Mouse (Mus musculus) CH12.LX (cell line): ENCODE measurements around the gene Tmem100. TPM values are rescaled to one million over a fixed set of nuclear protein-coding genes. Genes with fewer than 3 reads are reported as not detected.

Experiments
- DNase-seq: peaks from one replicate; pipeline ENCODE4 v3.0.0-alpha.2; 2013; ENCODE audit errors: extremely low read depth
- H3K27ac ChIP-seq: 2 replicates; pipeline ENCODE4 v1.5.1; 2012; ENCODE audit warnings: low read depth, mild to moderate bottlenecking, control low read depth, moderate library complexity; ENCODE audit not compliant: insufficient read depth
- H3K27me3 ChIP-seq: replicated peaks from 2 replicates; pipeline ENCODE3; 2012; ENCODE audit warnings: inconsistent platforms
- H3K36me3 ChIP-seq, 2 experiments: replicated peaks in 1 of 2; 2 replicates each; pipeline versions ENCODE3 to v1.6.1; 2012; ENCODE audit warnings: inconsistent platforms in 1 of 2, low read length in 1 of 2, mild to moderate bottlenecking in 1 of 2, mixed read lengths in 1 of 2, moderate library complexity in 1 of 2; ENCODE audit not compliant: control insufficient read depth in 1 of 2, insufficient read depth in 1 of 2
- H3K4me1 ChIP-seq, 2 experiments: 2 replicates each; pipeline ENCODE4 v1.6.1; 2012; ENCODE audit warnings: inconsistent platforms in 1 of 2, moderate library complexity in 1 of 2; ENCODE audit not compliant: insufficient read depth in 2 of 2, control insufficient read depth in 1 of 2
- H3K4me2 ChIP-seq: 2 replicates; pipeline ENCODE4 v1.6.1; 2012; ENCODE audit warnings: low read depth, mild to moderate bottlenecking, control low read depth; ENCODE audit not compliant: poor library complexity, insufficient read depth, severe bottlenecking
- H3K4me3 ChIP-seq, 3 experiments: fragments of 150-350 bp in 1 of 3; sonication (generic) in 1 of 3; replicated peaks in 1 of 3; 2 replicates each; pipeline versions ENCODE3 to v1.5.1; 2011 to 2012; ENCODE audit warnings: low read depth in 2 of 3, low read length in 2 of 3, mild to moderate bottlenecking in 2 of 3, moderate library complexity in 2 of 3, control low read depth in 1 of 3, improper control_type of control experiment in 1 of 3, inconsistent platforms in 1 of 3, mixed read lengths in 1 of 3; ENCODE audit not compliant: poor library complexity in 1 of 3
- H3K79me2 ChIP-seq: replicated peaks from 2 replicates; pipeline ENCODE4 v1.6.1; 2012; ENCODE audit warnings: mild to moderate bottlenecking, moderate library complexity; ENCODE audit not compliant: control insufficient read depth, poor library complexity, insufficient read depth, severe bottlenecking; ENCODE audit errors: extremely low read depth
- H3K9ac ChIP-seq: 2 replicates; pipeline ENCODE4 v1.6.1; 2012; ENCODE audit warnings: low read depth, mild to moderate bottlenecking, control low read depth, moderate library complexity; ENCODE audit not compliant: insufficient read depth
- H3K9me3 ChIP-seq: replicated peaks from 2 replicates; pipeline ENCODE3; 2012; ENCODE audit warnings: low read length, inconsistent platforms, mixed read lengths
- BHLHE40 ChIP-seq: IDR thresholded peaks from 2 replicates; pipeline ENCODE4 v1.6.1; 2011; ENCODE audit warnings: mild to moderate bottlenecking, low read depth, low read length, improper control_type of control experiment
- CHD1 ChIP-seq: IDR thresholded peaks from 2 replicates; pipeline ENCODE4 v1.6.1; 2012; ENCODE audit warnings: low read depth, low read length, improper control_type of control experiment, inconsistent platforms
- ELF1 ChIP-seq: IDR thresholded peaks from 2 replicates; pipeline ENCODE4 v1.6.1; 2014; ENCODE audit warnings: low read depth, mild to moderate bottlenecking, inconsistent platforms, low read length, improper control_type of control experiment
- EP300 ChIP-seq: IDR thresholded peaks from 2 replicates; pipeline ENCODE4 v1.6.1; 2011; ENCODE audit warnings: low read length, improper control_type of control experiment
- ETS1 ChIP-seq: conservative IDR thresholded peaks from 2 replicates; pipeline ENCODE4 v1.6.1; 2012; ENCODE audit warnings: low read depth, mild to moderate bottlenecking, inconsistent platforms, low read length, improper control_type of control experiment, moderate library complexity
- GABPA ChIP-seq: IDR thresholded peaks from 2 replicates; pipeline ENCODE4 v1.6.1; 2012; ENCODE audit warnings: low read depth, low read length, improper control_type of control experiment, inconsistent platforms; ENCODE audit not compliant: insufficient replicate concordance
- HCFC1 ChIP-seq: IDR thresholded peaks from 2 replicates; pipeline ENCODE4 v1.6.1; 2012; ENCODE audit warnings: low read depth, mild to moderate bottlenecking, inconsistent platforms, low read length, improper control_type of control experiment
- IRF4 ChIP-seq: IDR thresholded peaks from 2 replicates; pipeline ENCODE4 v1.6.1; 2014; ENCODE audit warnings: low read depth, mild to moderate bottlenecking, inconsistent platforms, low read length, improper control_type of control experiment
- JUND ChIP-seq: conservative IDR thresholded peaks from 2 replicates; pipeline ENCODE4 v1.6.1; 2011; ENCODE audit warnings: low read depth, low read length, improper control_type of control experiment
- KAT2A ChIP-seq: IDR thresholded peaks from 2 replicates; pipeline ENCODE4 v1.6.1; 2012; ENCODE audit warnings: low read length, improper control_type of control experiment, inconsistent platforms; ENCODE audit not compliant: insufficient replicate concordance
- MAZ ChIP-seq: IDR thresholded peaks from 2 replicates; pipeline ENCODE4 v1.6.1; 2012; ENCODE audit warnings: low read depth, mild to moderate bottlenecking, inconsistent platforms, low read length, improper control_type of control experiment, moderate library complexity
- MEF2A ChIP-seq: IDR thresholded peaks from 2 replicates; pipeline ENCODE4 v1.6.1; 2014; ENCODE audit warnings: low read depth, mild to moderate bottlenecking, inconsistent platforms, low read length, improper control_type of control experiment, borderline replicate concordance
- MXI1 ChIP-seq: IDR thresholded peaks from 2 replicates; pipeline ENCODE4 v1.6.1; 2011; ENCODE audit warnings: mild to moderate bottlenecking, low read depth, low read length, improper control_type of control experiment
- MYC ChIP-seq: IDR thresholded peaks from 2 replicates; pipeline ENCODE4 v1.6.1; 2011; ENCODE audit warnings: low read depth, mild to moderate bottlenecking, improper control_type of control experiment, low read length
- NELFE ChIP-seq: IDR thresholded peaks from 2 replicates; pipeline ENCODE4 v1.6.1; 2011; ENCODE audit warnings: low read depth, low read length, improper control_type of control experiment
- PAX5 ChIP-seq: IDR thresholded peaks from 2 replicates; pipeline ENCODE4 v1.6.1; 2012; ENCODE audit warnings: low read length, inconsistent platforms, mixed read lengths
- POLR2A ChIP-seq: IDR thresholded peaks from 2 replicates; pipeline ENCODE4 v1.6.1; 2011; ENCODE audit warnings: low read depth, mild to moderate bottlenecking, improper control_type of control experiment, low read length
- UBTF ChIP-seq: IDR thresholded peaks from 2 replicates; pipeline ENCODE4 v1.6.1; 2012; ENCODE audit warnings: low read depth, mild to moderate bottlenecking, inconsistent platforms, low read length, improper control_type of control experiment, moderate library complexity
- USF1 ChIP-seq: IDR thresholded peaks from 2 replicates; pipeline ENCODE4 v1.6.1; 2014; ENCODE audit warnings: low read depth, mild to moderate bottlenecking, inconsistent platforms, low read length, improper control_type of control experiment
- ZKSCAN1 ChIP-seq: IDR thresholded peaks from 2 replicates; pipeline ENCODE4 v1.6.1; 2012; ENCODE audit warnings: low read depth, inconsistent platforms, low read length, improper control_type of control experiment, borderline replicate concordance
- dilution Hi-C: fragments of 300-500 bp; cut with MboI; formaldehyde crosslinking; loops from 2 replicates; pipeline ENCODE4 v1.14.3; 2020; ENCODE audit warnings: low sequenced_read_pairs; ENCODE audit not compliant: extremely low pct_unique_long_range_greater_than_20kb, extremely low pct_ligation_motif_present
- in situ Hi-C: fragments of 300-500 bp; cut with MboI; formaldehyde crosslinking; loops from 3 replicates; pipeline ENCODE4 v1.14.3; 2019; ENCODE audit warnings: low sequenced_read_pairs, low pct_ligation_motif_present, low pct_unique_long_range_greater_than_20kb, mixed read lengths
- polyA plus RNA-seq: library from polyadenylated mRNA; unstranded; fragments of >175 nt; gene quantifications from 2 replicates; pipeline ENCODE4 v1.2.1, GENCODE M21; 2012; ENCODE audit warnings: low read depth; ENCODE audit not compliant: insufficient read length
- total RNA-seq, 2 experiments: library from RNA; depleted of rRNA; stranded (reverse); fragments of 300-350 nt in 1 of 2; fragments of >200 nt in 1 of 2; gene quantifications; 2 replicates each; pipeline ENCODE4 v1.2.3; 2012 to 2014

Gene Tmem100
- total and polyA plus RNA-seq, 3 experiments: 0.30 to 3.5 (median 1.0) TPM

DNA sequence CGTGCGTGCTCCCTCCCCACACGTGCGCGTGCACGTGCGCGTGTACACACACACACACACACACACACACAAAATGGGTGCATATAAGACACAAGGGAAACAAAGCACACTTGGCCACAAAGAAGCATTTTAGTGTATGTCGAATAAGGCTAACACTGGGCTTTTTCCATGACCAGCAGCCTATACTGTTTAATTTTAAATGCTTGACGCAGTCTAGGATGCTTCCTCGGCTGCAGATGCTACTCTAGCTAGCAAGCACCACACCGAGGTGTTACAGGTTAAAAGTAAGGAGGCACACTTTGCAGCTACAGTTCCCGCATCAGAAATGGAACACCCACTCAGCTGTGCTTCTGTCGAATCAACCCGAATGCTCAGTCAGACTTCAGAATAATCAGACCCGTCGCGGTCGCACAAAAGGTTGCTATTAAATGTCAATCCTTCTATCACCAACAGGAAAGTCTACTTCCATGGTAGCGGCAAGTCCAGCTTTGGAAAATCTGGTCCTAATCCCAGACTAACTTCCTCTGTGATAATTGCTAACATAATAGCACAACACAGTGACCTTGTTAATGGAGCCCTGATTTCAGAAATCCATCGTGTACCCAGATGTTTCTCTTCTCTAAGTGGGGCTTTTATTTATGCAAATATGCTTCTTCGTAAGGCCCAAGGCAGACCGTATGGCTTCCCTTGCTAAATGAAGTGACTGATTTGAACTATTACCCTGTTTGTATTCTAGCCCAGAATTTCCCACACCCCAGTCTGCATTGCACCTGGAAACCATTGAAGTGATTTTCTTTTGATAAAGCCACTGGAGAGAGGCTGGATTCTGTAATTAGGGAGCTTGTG lies 36.5 kb downstream of the Tmem100 start:
- no peak overlapping the region for H3K4me2 ChIP-seq
- in situ Hi-C loops: no loop called here
- peaks cover 2% of the 10 kb centered on the region for H3K27me3 ChIP-seq
- H3K9me3 ChIP-seq: peaks cover 3% of the 10 kb centered on the region
- no peak for DNase-seq
- H3K36me3 ChIP-seq: no peaks in the 10 kb centered on the region
- no peaks in the 10 kb centered on the region for H3K79me2 ChIP-seq
- no peak overlapping the region for H3K4me3 ChIP-seq
- H3K9ac ChIP-seq: no peak overlapping the region
- no peak overlapping the region for H3K27ac ChIP-seq
- TF ChIP-seq MAZ (no peak), ETS1 (no peak), CHD1 (no peak), EP300 (no peak), BHLHE40 (no peak), POLR2A (no peak), UBTF (no peak), IRF4 (no peak), GABPA (no peak), KAT2A (no peak), HCFC1 (no peak), USF1 (no peak), MEF2A (no peak), ZKSCAN1 (no peak), NELFE (no peak), MYC (no peak), PAX5 (no peak), ELF1 (no peak), MXI1 (no peak), JUND (no peak)
- H3K4me1 ChIP-seq: no peaks in the 10 kb centered on the region; a peak in 1 of 4 replicates
- dilution Hi-C loops: no loop called here

- DNase-seq: no peak
- Histone ChIP-seq H3K79me2 (no peaks in the 10 kb centered on the region), H3K4me3 (no peak overlapping the region), H3K27ac (no peak overlapping the region), H3K9ac (no peak overlapping the region), H3K4me2 (no peak overlapping the region), H3K9me3 (no peaks in the 10 kb centered on the region), H3K4me1 (no peaks in the 10 kb centered on the region), H3K36me3 (no peaks in the 10 kb centered on the region), H3K27me3 (no peaks in the 10 kb centered on the region)
- dilution Hi-C loops: no loop called here
- in situ Hi-C loops: no loop called here
- no peak for TF ChIP-seq GABPA
Observed at GRCm38 (mm10) chr11:90071747-90072146, 41.6 kb downstream of the Tmem100 start.
